Mouse (Mus musculus) lung, adult 2 months (tissue): Measurements from ENCODE around the gene Mafk.

Source experiments
- CTCF ChIP-seq: fragments of 200-500 bp; IDR thresholded peaks from 2 replicates; pipeline ENCODE4 v1.5.1; 2011; ENCODE audit warnings: mild to moderate bottlenecking, low read length, control low read depth; ENCODE audit not compliant: insufficient read depth
- POLR2A ChIP-seq: fragments of 200-500 bp; IDR thresholded peaks from 2 replicates; pipeline ENCODE4 v1.6.1; 2011; ENCODE audit warnings: low read depth, mild to moderate bottlenecking, control low read depth, low read length, borderline replicate concordance; ENCODE audit errors: extremely low read depth

DNA sequence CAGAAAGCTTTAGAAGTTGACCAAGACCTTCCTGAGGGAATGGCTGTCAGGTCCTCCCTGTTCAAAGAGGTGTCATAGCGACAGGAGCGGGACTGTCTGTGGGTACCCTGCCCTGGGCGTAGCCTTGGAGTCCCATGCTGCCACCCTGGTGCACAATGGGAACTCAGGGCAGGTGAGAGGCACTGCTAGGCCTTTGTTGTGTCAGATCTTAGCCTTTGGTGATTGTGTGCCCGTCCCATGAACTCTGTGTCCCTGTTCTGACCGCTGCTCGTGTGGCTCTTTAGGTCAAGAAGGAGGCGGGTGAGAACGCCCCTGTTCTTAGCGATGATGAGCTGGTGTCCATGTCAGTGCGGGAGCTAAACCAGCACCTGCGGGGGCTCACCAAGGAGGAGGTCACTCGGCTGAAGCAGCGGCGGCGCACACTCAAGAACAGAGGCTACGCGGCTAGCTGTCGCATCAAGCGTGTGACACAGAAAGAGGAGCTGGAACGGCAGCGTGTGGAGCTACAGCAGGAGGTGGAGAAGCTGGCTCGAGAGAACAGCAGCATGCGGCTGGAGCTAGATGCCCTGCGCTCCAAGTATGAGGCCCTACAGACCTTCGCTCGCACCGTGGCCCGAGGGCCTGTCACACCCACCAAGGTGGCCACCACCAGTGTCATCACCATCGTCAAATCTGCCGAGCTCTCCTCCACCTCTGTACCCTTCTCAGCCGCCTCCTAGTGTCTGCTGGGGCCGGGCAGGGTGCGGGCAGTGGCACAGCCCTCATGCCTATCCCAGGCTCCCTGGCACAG, 8.7 kb downstream of the Mafk start:
- TF ChIP-seq CTCF (no peak), POLR2A (no peak)
